Mouse (Mus musculus): ENCODE measurements around the gene Gm9573. TPM values are rescaled to one million over a fixed set of nuclear protein-coding genes. Genes with fewer than 3 reads are reported as not detected.
A peak's percentile ranks its signal among the peaks of the same experiment; 100 is the strongest.

Gene Gm9573
- polyA plus RNA-seq, 1 experiment from 2014 or later, result not detected

GRCm38 (mm10) chr17:35639352-35639751 lies 12.9 kb upstream of the Gm9573 start:
- H3K27me3 ChIP-seq, result peaks cover 10% of the 10 kb centered on the region
- no peak overlapping the region for H3K9ac ChIP-seq (replicated peaks)
- H3K36me3 ChIP-seq, result no peaks in the 10 kb centered on the region
- no peak overlapping the region for H3K27ac ChIP-seq
- no peaks in the 10 kb centered on the region for H3K4me1 ChIP-seq (replicated peaks)
- 92% methylated on average over 6 of the region's 6 CpGs for WGBS
- ATAC-seq, result no peak
- H3K4me2 ChIP-seq (replicated peaks), result no peak overlapping the region
- H3K9me3 ChIP-seq, result no peaks in the 10 kb centered on the region
- no peak overlapping the region for H3K4me3 ChIP-seq (replicated peaks)

GRCm38 (mm10) chr17:35638475-35639190 lies 12.2 kb upstream of the Gm9573 start:
- ATAC-seq, result peak; percentile 84
- Histone ChIP-seq H3K27ac (no peak overlapping the region), H3K4me1 (replicated peaks) (no peaks in the 10 kb centered on the region), H3K4me3 (replicated peaks) (no peak overlapping the region), H3K36me3 (no peaks in the 10 kb centered on the region), H3K27me3 (peaks cover 10% of the 10 kb centered on the region), H3K9me3 (no peaks in the 10 kb centered on the region), H3K4me2 (replicated peaks) (peak overlapping the region; percentile 33), H3K9ac (replicated peaks) (no peak overlapping the region)
- 25% methylated on average over 14 of the region's 14 CpGs for WGBS

GRCm38 (mm10) chr17:35636363-35636762 lies 9.9 kb upstream of the Gm9573 start:
- Histone ChIP-seq H3K4me3 (replicated peaks) (no peak overlapping the region), H3K27me3 (peaks cover 10% of the 10 kb centered on the region), H3K9ac (replicated peaks) (no peak overlapping the region), H3K4me1 (replicated peaks) (no peaks in the 10 kb centered on the region), H3K4me2 (replicated peaks) (0 out of 2 replicates have a peak overlapping the region, but pooled peaks have one; percentile 62), H3K36me3 (no peaks in the 10 kb centered on the region), H3K27ac (no peak overlapping the region), H3K9me3 (no peaks in the 10 kb centered on the region)
- WGBS, result 44% methylated on average over 5 of the region's 5 CpGs
- ATAC-seq, result no peak

GRCm38 (mm10) chr17:35635699-35636111 lies 9.3 kb upstream of the Gm9573 start:
- WGBS, result 3% methylated on average over 15 of the region's 15 CpGs
- no peaks in the 10 kb centered on the region for H3K9me3 ChIP-seq
- no peaks in the 10 kb centered on the region for H3K36me3 ChIP-seq
- H3K9ac ChIP-seq (replicated peaks), result peak overlapping the region; percentile 56
- H3K27me3 ChIP-seq, result peaks cover 10% of the 10 kb centered on the region
- peak overlapping the region; percentile 62 for H3K4me2 ChIP-seq (replicated peaks)
- H3K27ac ChIP-seq, result no peak overlapping the region
- H3K4me3 ChIP-seq (replicated peaks), result peak overlapping the region; percentile 37
- H3K4me1 ChIP-seq (replicated peaks), result no peaks in the 10 kb centered on the region
- ATAC-seq, result peak; percentile 62

- ATAC-seq, result no peak
These were observed 8.8 kb upstream of the Gm9573 start for GRCm38 (mm10) chr17:35635202-35635601.

GRCm38 (mm10) chr17:35633992-35634391 lies 7.6 kb upstream of the Gm9573 start:
- Histone ChIP-seq H3K4me1 (replicated peaks) (no peaks in the 10 kb centered on the region), H3K4me3 (replicated peaks) (no peak overlapping the region), H3K27ac (no peak overlapping the region), H3K9ac (replicated peaks) (no peak overlapping the region), H3K4me2 (replicated peaks) (no peak overlapping the region), H3K27me3 (peaks cover 10% of the 10 kb centered on the region), H3K36me3 (no peaks in the 10 kb centered on the region), H3K9me3 (no peaks in the 10 kb centered on the region)
- WGBS, result 32% methylated on average over 1 of the region's 1 CpGs
- no peak for ATAC-seq

More at GRCm38 (mm10) chr17:35635202-35635601, 8.8 kb upstream of the Gm9573 start:
- 90% methylated on average over 2 of the region's 3 CpGs for WGBS
- H3K4me1 ChIP-seq (replicated peaks), result no peaks in the 10 kb centered on the region
- peaks cover 10% of the 10 kb centered on the region for H3K27me3 ChIP-seq
- no peaks in the 10 kb centered on the region for H3K9me3 ChIP-seq
- no peak overlapping the region for H3K9ac ChIP-seq (replicated peaks)
- H3K4me2 ChIP-seq (replicated peaks), result no peak overlapping the region
- no peaks in the 10 kb centered on the region for H3K36me3 ChIP-seq
- H3K4me3 ChIP-seq (replicated peaks), result no peak overlapping the region
- no peak overlapping the region for H3K27ac ChIP-seq

- 80% methylated on average over 4 of the region's 4 CpGs for WGBS
- Histone ChIP-seq H3K4me2 (replicated peaks) (no peak overlapping the region), H3K27ac (no peak overlapping the region), H3K9me3 (no peaks in the 10 kb centered on the region), H3K4me3 (replicated peaks) (no peak overlapping the region), H3K9ac (replicated peaks) (no peak overlapping the region), H3K36me3 (no peaks in the 10 kb centered on the region), H3K27me3 (no peaks in the 10 kb centered on the region), H3K4me1 (replicated peaks) (no peaks in the 10 kb centered on the region)
- ATAC-seq, result no peak
These were observed 9.3 kb downstream of the Gm9573 start for GRCm38 (mm10) chr17:35617127-35617526.

- H3K4me2 ChIP-seq (replicated peaks), result no peak overlapping the region
- no peaks in the 10 kb centered on the region; the same call in 1 of the 2 replicates for H3K9me3 ChIP-seq
- H3K27me3 ChIP-seq, result no peaks in the 10 kb centered on the region
- H3K9ac ChIP-seq (replicated peaks), result no peak overlapping the region
- no peak overlapping the region for H3K27ac ChIP-seq
- no peak overlapping the region for H3K4me3 ChIP-seq (replicated peaks)
- H3K4me1 ChIP-seq (replicated peaks), result no peaks in the 10 kb centered on the region
- 67% methylated on average over 8 of the region's 8 CpGs for WGBS
- ATAC-seq, result no peak
- H3K36me3 ChIP-seq, result no peaks in the 10 kb centered on the region
These were observed 24.6 kb downstream of the Gm9573 start for GRCm38 (mm10) chr17:35601736-35602354.

- H3K9me3 ChIP-seq, result no peaks in the 10 kb centered on the region
- no peak within 1 kb of the TSS for H3K4me2 ChIP-seq (replicated peaks)
- H3K9ac ChIP-seq (replicated peaks), result no peak within 1 kb of the TSS
- no peaks in the 10 kb centered on the region for H3K36me3 ChIP-seq
- no peaks in the 10 kb centered on the region for H3K27me3 ChIP-seq
- WGBS, result 65% methylated on average over 2 of the region's 2 CpGs
- H3K4me1 ChIP-seq (replicated peaks), result no peaks in the 10 kb centered on the region
- no peak within 1 kb of the TSS for H3K4me3 ChIP-seq (replicated peaks)
- ATAC-seq, result no peak
- H3K27ac ChIP-seq, result no peak within 1 kb of the TSS
These were observed 25.2 kb downstream of the Gm9573 start, which contains the start of gene Sfta2 for GRCm38 (mm10) chr17:35601249-35601648. Gene Sfta2 (plus strand): TSS chr17:35601549.

GRCm38 (mm10) chr17:35597399-35597798 lies 29.0 kb downstream of the Gm9573 start:
- H3K36me3 ChIP-seq, result no peaks in the 10 kb centered on the region
- H3K9ac ChIP-seq (replicated peaks), result no peak overlapping the region
- no peak overlapping the region for H3K4me2 ChIP-seq (replicated peaks)
- H3K27ac ChIP-seq, result no peak overlapping the region
- H3K27me3 ChIP-seq, result no peaks in the 10 kb centered on the region
- H3K4me1 ChIP-seq (replicated peaks), result no peaks in the 10 kb centered on the region
- no peak overlapping the region for H3K4me3 ChIP-seq (replicated peaks)
- no peaks in the 10 kb centered on the region for H3K9me3 ChIP-seq
- ATAC-seq, result no peak
- WGBS, result 95% methylated on average over 3 of the region's 3 CpGs

GRCm38 (mm10) chr17:35594456-35594855 lies 32.0 kb downstream of the Gm9573 start:
- no peak overlapping the region for H3K9ac ChIP-seq (replicated peaks)
- H3K27ac ChIP-seq, result no peak overlapping the region
- ATAC-seq, result no peak
- H3K4me3 ChIP-seq (replicated peaks), result no peak overlapping the region
- H3K27me3 ChIP-seq, result no peaks in the 10 kb centered on the region
- WGBS, result 89% methylated on average over 7 of the region's 7 CpGs
- no peaks in the 10 kb centered on the region for H3K9me3 ChIP-seq
- H3K36me3 ChIP-seq, result no peaks in the 10 kb centered on the region
- H3K4me1 ChIP-seq (replicated peaks), result 0 out of 2 replicates have a peak, but pooled peaks cover 3% of the 10 kb centered on the region
- H3K4me2 ChIP-seq (replicated peaks), result no peak overlapping the region

- Histone ChIP-seq H3K9me3 (no peaks in the 10 kb centered on the region), H3K9ac (replicated peaks) (no peak overlapping the region), H3K4me1 (replicated peaks) (0 out of 2 replicates have a peak, but pooled peaks cover 3% of the 10 kb centered on the region), H3K27ac (no peak overlapping the region), H3K4me3 (replicated peaks) (no peak overlapping the region), H3K27me3 (no peaks in the 10 kb centered on the region), H3K4me2 (replicated peaks) (no peak overlapping the region), H3K36me3 (no peaks in the 10 kb centered on the region)
- WGBS, result 37% methylated on average over 4 of the region's 4 CpGs
- ATAC-seq, result no peak
These were observed 32.7 kb downstream of the Gm9573 start for GRCm38 (mm10) chr17:35593786-35594185.

Data from midbrain, embryonic 13.5 days (tissue).